Mouse (Mus musculus): ENCODE measurements around the gene Sik1. TPM values are rescaled to one million over a fixed set of nuclear protein-coding genes. Genes with fewer than 3 reads are reported as not detected.

The Sik1 gene
- total and polyA plus RNA-seq, 2 experiments from 2014 or later, result 10.9 to 31.9 TPM

DNA sequence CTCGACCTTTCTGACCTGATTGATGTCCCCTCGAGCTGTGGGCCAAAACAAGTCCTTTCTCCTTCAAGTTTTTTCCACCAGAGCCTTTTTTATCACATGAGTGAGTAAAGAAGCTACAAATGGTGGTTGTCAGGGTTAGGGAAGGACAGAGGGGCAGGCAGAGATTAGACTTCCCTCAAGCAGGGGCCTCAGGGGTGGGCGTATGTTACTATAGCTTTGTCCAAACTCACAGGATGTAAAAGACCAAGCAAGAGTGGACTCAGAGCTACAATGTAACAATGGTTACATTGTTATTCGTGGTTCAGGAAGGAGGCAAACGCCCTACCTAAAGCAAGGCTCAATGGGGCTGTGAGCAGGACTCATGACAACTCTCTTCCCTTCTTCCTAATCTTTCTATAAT, 43.3 kb upstream of the Sik1 start:
- no peak overlapping the region for H3K4me2 ChIP-seq (ENCODE audit: low read depth, low read length)
- H3K27me3 ChIP-seq (ENCODE audit: control insufficient read depth, insufficient read depth, low read length), result no peaks in the 10 kb centered on the region
- no peak overlapping the region for H3K9ac ChIP-seq (replicated peaks; ENCODE audit: low read depth, low read length)
- no peak overlapping the region for H3K27ac ChIP-seq (ENCODE audit: low read depth)
- H3K9me3 ChIP-seq (replicated peaks; ENCODE audit: control insufficient read depth, low read length), result no peaks in the 10 kb centered on the region
- TF ChIP-seq CTCF (IDR thresholded peaks at IDR 0.05; ENCODE audit: low read depth), result no peak
- H3K36me3 ChIP-seq (replicated peaks; ENCODE audit: control insufficient read depth, insufficient read depth, low read length), result no peaks in the 10 kb centered on the region
- 52% methylated on average over 5 of the region's 5 CpGs for WGBS
- ATAC-seq (ENCODE audit: insufficient read depth, low read depth) (no peak), DNase-seq (ENCODE audit: low spot score) (no peak)
- H3K4me3 ChIP-seq (ENCODE audit: low read depth, low read length), result no peak overlapping the region
- peaks cover 14% of the 10 kb centered on the region for H3K4me1 ChIP-seq (ENCODE audit: control insufficient read depth, insufficient read depth)

DNA sequence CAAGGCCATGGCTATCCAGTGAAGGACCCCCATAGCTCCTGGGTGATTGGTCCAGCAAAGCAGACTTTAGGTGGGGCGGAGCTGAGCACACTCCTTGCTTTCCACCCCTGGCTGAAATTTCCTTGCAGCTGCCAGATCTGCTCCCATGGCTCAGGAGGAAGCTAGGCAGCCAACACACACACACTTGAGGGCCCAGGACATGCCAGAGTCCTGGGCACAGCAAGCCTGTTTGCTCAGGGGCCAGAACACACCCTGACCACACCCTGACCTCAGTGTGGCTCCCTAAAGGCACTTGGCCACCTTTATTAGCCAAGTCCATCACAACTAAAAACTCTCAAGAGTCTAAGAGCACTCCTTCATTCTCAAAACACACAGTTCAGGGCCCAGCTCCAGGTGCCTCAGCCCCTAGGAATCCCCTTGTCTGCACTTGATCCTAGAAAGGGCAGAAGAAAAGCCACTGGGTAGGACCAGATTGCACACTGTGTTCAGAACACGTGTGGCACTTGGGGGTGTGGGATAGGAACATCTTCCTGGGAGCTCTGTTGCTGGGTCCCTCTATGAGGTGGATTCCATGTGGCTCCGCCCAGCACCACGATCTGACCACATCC, 41.7 kb upstream of the Sik1 start:
- WGBS, result 83% methylated on average over 4 of the region's 4 CpGs
- no peak for ATAC-seq (ENCODE audit: insufficient read depth, low read depth)
- Histone ChIP-seq H3K4me3 (ENCODE audit: low read depth, low read length) (no peak overlapping the region), H3K4me1 (ENCODE audit: control insufficient read depth, insufficient read depth) (peaks cover 24% of the 10 kb centered on the region), H3K9me3 (replicated peaks; ENCODE audit: control insufficient read depth, low read length) (no peaks in the 10 kb centered on the region), H3K36me3 (replicated peaks; ENCODE audit: control insufficient read depth, insufficient read depth, low read length) (no peaks in the 10 kb centered on the region), H3K4me2 (ENCODE audit: low read depth, low read length) (no peak overlapping the region), H3K27me3 (ENCODE audit: control insufficient read depth, insufficient read depth, low read length) (no peaks in the 10 kb centered on the region), H3K9ac (replicated peaks; ENCODE audit: low read depth, low read length) (no peak overlapping the region), H3K27ac (ENCODE audit: low read depth) (no peak overlapping the region)
- no peak for TF ChIP-seq EP300 (IDR thresholded peaks at IDR 0.05; ENCODE audit: low read depth)
- TF ChIP-seq CTCF (IDR thresholded peaks at IDR 0.05; ENCODE audit: low read depth), result no peak
- DNase-seq (ENCODE audit: low spot score), result no peak

DNA sequence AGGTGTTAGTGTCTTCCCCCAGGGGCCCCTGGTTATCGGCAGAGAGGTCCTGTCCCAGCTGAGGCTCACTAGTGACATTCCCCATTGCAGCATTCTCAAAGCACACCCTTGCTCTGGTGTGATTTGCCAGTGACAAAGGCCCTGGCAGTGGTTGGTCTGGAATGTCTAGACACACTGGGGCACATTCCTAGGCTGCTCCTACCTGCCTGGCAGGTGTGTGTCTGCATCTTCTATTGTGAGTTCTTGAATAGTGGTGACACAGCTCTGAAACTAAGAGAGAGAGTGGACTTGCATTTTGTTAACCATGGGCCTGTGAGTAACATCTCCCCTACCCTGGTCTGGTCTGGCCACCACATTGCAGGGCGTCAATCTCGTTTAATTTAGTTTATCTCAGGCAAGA, 41.1 kb upstream of the Sik1 start:
- H3K27me3 ChIP-seq (ENCODE audit: control insufficient read depth, insufficient read depth, low read length), result no peaks in the 10 kb centered on the region
- H3K9ac ChIP-seq (replicated peaks; ENCODE audit: low read depth, low read length), result no peak overlapping the region
- DNase-seq (ENCODE audit: low spot score) (no peak), ATAC-seq (ENCODE audit: insufficient read depth, low read depth) (no peak)
- H3K27ac ChIP-seq (ENCODE audit: low read depth), result no peak overlapping the region
- no peak overlapping the region for H3K4me3 ChIP-seq (ENCODE audit: low read depth, low read length)
- H3K9me3 ChIP-seq (replicated peaks; ENCODE audit: control insufficient read depth, low read length), result no peaks in the 10 kb centered on the region
- no peak overlapping the region for H3K4me2 ChIP-seq (ENCODE audit: low read depth, low read length)
- H3K36me3 ChIP-seq (replicated peaks; ENCODE audit: control insufficient read depth, insufficient read depth, low read length), result no peaks in the 10 kb centered on the region
- H3K4me1 ChIP-seq (ENCODE audit: control insufficient read depth, insufficient read depth), result peaks cover 22% of the 10 kb centered on the region
- TF ChIP-seq EP300 (IDR thresholded peaks at IDR 0.05; ENCODE audit: low read depth) (no peak), CTCF (IDR thresholded peaks at IDR 0.05; ENCODE audit: low read depth) (no peak)
- 43% methylated on average over 3 of the region's 3 CpGs for WGBS

DNA sequence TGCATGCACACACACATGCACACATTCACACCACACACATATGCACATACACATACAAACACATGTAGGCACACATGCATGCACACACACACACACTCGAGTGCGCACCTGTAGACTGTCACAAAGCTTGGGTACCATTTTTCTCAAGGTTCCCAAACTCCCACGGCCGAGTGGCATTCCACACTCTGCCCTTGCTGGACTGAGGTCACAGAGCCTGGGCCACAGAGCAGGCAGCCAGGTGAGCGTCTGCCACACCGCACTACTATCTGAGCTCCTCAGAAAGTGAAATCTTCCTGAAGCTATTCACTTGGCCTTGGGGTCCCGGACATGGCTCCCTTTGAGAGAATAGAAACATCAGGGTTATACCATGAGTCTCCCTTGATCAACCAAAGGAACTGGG, 40.7 kb upstream of the Sik1 start:
- no peaks in the 10 kb centered on the region for H3K9me3 ChIP-seq (replicated peaks; ENCODE audit: control insufficient read depth, low read length)
- no peaks in the 10 kb centered on the region for H3K36me3 ChIP-seq (replicated peaks; ENCODE audit: control insufficient read depth, insufficient read depth, low read length)
- H3K27me3 ChIP-seq (ENCODE audit: control insufficient read depth, insufficient read depth, low read length), result no peaks in the 10 kb centered on the region
- no peak overlapping the region for H3K4me3 ChIP-seq (ENCODE audit: low read depth, low read length)
- no peak for TF ChIP-seq EP300 (IDR thresholded peaks at IDR 0.05; ENCODE audit: low read depth)
- peaks cover 20% of the 10 kb centered on the region for H3K4me1 ChIP-seq (ENCODE audit: control insufficient read depth, insufficient read depth)
- DNase-seq (ENCODE audit: low spot score) (no peak), ATAC-seq (ENCODE audit: insufficient read depth, low read depth) (no peak)
- 87% methylated on average over 7 of the region's 7 CpGs for WGBS
- no peak overlapping the region for H3K9ac ChIP-seq (replicated peaks; ENCODE audit: low read depth, low read length)
- no peak overlapping the region for H3K4me2 ChIP-seq (ENCODE audit: low read depth, low read length)
- H3K27ac ChIP-seq (ENCODE audit: low read depth), result no peak overlapping the region

DNA sequence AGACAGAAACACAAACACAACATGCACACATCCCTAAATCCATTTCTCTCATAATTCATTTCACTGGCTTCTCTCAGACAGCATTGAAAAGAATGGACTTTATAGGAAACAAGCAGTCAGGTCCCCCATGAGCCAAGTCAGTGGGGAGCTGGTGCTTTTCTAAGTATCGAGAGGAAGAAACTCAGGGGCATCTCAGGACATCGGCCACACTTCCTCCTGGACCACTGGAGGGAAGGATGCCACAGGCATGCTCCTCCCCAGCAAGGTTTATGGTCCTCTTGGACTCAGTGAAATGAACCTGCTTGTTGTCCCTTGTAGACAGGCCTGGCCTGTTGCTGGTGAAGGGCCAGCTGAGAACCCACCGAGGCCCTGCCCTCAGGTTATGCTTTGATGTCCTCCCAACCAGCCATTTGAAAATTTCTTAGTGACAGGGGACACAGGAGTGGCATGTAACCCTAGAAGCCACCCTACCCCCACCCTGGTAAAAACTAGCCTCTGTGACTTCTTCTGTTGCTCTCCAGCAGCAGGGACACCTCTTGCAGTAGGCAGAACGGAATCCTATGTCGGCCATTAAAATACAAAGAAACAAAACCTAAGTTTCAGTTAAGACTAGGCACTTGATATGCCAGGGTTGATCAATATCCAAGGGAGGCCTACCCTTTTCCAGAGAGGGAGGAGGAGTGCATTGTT, 37.9 kb upstream of the Sik1 start:
- H3K4me3 ChIP-seq (ENCODE audit: low read depth, low read length), result no peak overlapping the region
- 63% methylated on average over 5 of the region's 5 CpGs for WGBS
- H3K9me3 ChIP-seq (replicated peaks; ENCODE audit: control insufficient read depth, low read length), result no peaks in the 10 kb centered on the region
- H3K4me1 ChIP-seq (ENCODE audit: control insufficient read depth, insufficient read depth), result peaks cover 20% of the 10 kb centered on the region
- H3K9ac ChIP-seq (replicated peaks; ENCODE audit: low read depth, low read length), result no peak overlapping the region
- ATAC-seq (ENCODE audit: insufficient read depth, low read depth) (no peak), DNase-seq (ENCODE audit: low spot score) (no peak)
- H3K4me2 ChIP-seq (ENCODE audit: low read depth, low read length), result no peak overlapping the region
- no peak overlapping the region for H3K27ac ChIP-seq (ENCODE audit: low read depth)
- H3K36me3 ChIP-seq (replicated peaks; ENCODE audit: control insufficient read depth, insufficient read depth, low read length), result no peaks in the 10 kb centered on the region
- H3K27me3 ChIP-seq (ENCODE audit: control insufficient read depth, insufficient read depth, low read length), result no peaks in the 10 kb centered on the region
- TF ChIP-seq EP300 (IDR thresholded peaks at IDR 0.05; ENCODE audit: low read depth), result no peak
- TF ChIP-seq CTCF (IDR thresholded peaks at IDR 0.05; ENCODE audit: low read depth), result no peak

DNA sequence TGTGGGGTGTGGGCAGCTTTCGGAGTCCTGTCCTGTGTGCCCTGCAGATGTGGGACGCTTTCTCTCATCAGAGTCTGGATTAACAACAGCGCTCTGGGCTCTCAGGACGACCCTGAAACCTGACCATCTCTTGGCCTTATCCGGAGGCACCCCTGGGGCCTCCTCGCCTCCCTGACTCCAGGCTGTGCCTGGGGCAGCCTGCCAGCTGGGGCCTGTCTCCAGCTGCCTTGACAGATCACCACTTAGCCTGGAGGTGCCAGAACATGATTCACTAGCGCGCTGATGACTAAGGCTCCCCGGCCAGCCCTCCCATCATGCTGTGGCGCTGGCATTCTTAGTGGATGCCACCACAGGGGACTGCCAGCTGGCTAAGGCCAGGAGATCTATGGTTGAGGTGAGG, 37.1 kb upstream of the Sik1 start:
- no peak overlapping the region for H3K4me2 ChIP-seq (ENCODE audit: low read depth, low read length)
- no peak overlapping the region for H3K9ac ChIP-seq (replicated peaks; ENCODE audit: low read depth, low read length)
- no peaks in the 10 kb centered on the region for H3K27me3 ChIP-seq (ENCODE audit: control insufficient read depth, insufficient read depth, low read length)
- TF ChIP-seq CTCF (IDR thresholded peaks at IDR 0.05; ENCODE audit: low read depth), result no peak
- TF ChIP-seq EP300 (IDR thresholded peaks at IDR 0.05; ENCODE audit: low read depth), result no peak
- no peaks in the 10 kb centered on the region for H3K36me3 ChIP-seq (replicated peaks; ENCODE audit: control insufficient read depth, insufficient read depth, low read length)
- ATAC-seq (ENCODE audit: insufficient read depth, low read depth), result peak; percentile 89
- H3K4me1 ChIP-seq (ENCODE audit: control insufficient read depth, insufficient read depth), result peaks cover 20% of the 10 kb centered on the region
- H3K4me3 ChIP-seq (ENCODE audit: low read depth, low read length), result no peak overlapping the region
- H3K27ac ChIP-seq (ENCODE audit: low read depth), result peak overlapping the region; percentile 61
- no peaks in the 10 kb centered on the region for H3K9me3 ChIP-seq (replicated peaks; ENCODE audit: control insufficient read depth, low read length)
- WGBS, result 12% methylated on average over 10 of the region's 10 CpGs
- DNase-seq (ENCODE audit: low spot score), result peak; percentile 87
